Mouse (Mus musculus): ENCODE results near the gene Iqca. TPM values are rescaled to one million over a fixed set of nuclear protein-coding genes. Genes with fewer than 3 reads are reported as not detected.

The Iqca gene
- polyA plus RNA-seq (2017; shearing (Covaris generic)): not detected

DNA sequence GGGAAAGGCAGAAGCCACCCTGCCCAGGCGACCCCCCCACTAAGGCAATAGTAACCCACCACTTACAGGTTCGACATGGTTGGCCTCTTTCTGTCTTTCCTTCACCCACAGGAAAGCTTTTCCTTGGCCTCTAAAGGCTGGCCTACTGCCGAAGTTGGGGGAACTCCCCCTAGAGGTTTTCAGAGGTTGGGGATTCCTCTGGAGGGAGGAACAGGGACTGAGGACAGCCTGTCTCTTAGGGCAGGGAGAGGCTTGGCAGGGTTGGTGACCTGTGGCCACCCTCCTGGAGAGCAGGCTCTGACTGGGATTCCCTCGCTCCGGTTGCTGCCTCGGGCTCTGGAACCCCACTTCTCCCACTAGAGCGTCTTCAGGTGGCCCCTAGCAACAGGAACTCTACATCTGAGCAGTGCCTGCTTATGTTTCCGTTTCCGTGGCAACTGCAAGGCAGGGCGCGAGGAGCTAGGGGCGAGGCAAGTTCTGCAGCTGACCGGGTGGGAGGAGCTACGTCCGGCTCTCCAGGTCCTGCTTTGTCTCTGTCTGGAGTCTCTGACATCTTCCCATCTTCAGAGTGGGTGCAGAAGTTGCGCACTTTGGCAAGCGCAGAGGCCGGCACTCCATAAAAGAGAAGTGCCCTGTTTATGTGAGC lies at the start of gene Iqca:
Iqca (minus strand) TSS at position 303 of the 646 bp plus-strand sequence.
- ATAC-seq: no peak

DNA sequence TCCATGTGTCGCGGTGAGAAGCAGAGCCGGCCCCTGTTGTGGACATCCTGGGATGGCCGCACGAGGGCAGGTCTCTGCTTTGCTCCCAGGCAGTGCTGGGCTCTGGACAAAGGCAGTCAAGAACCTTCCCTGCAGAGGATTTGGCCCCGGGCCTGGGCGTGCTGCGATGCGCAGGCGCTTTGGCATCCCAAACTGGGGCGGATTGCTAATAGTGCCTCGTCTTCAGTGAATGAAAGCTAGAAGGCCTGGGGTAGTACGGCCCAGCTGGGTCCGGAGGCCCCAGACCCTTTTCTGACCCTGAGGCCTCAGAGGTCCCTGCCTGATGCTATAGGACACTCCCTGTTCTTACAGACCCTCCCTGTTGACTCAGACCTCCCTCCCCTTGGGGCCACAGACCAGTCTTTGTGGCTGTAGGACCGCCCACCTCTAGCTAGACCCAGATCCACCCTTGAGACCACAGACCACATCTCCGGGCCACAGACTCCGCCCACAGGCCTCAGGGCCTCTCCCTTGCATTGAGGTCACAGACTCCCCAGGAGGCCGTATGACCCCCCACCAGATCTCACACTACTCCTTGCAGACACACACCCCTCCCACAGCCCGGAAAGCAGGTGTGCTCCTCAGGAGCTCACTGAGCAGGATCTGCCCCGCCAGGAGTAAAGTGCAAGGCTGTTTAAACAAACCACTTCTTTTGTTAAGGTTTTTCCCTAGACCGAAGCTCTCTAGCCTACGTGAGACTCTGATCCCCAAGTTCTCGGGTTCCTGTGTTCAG lies 49.2 kb upstream of the Iqca start:
- ATAC-seq: no peak

DNA sequence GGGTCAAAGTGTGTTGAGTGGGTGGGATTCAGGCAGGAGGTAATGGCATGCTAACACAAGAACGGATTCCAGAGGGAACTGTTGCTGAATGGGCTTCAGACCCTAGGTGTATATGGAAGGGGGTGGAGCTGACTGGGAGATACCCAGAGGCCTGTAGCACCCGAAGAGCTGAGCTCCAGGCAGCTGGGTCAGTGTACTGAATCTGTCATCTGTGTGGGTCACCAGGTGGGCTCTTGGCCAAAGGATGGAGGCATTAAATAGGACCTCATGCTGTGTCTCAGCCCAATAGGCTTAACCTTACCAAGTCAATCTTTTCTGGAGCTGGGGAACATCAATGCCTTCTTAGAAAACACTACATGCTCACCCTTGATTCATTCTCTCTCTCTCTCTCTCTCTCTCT lies 48.5 kb upstream of the Iqca start:
- ATAC-seq: no peak

DNA sequence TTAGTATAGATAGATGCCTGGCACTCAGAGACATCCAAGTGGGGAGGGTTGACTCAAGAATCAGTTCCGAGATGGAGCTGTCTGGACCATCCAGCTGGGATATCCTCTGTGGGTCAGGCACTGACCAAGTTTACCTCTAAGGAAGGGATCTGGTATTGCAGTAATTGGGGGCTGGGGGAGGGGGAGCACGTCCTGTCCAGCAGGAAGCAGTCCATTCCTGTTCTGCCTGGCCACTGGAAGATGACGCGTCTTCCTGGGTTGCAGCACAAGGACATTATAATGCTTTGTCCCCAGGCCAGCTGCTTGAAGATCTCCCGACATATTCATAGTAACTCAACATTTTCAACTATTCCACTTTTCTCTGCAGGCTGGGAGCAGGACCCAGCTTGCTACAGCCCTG lies 48.0 kb upstream of the Iqca start:
- ATAC-seq: no peak

DNA sequence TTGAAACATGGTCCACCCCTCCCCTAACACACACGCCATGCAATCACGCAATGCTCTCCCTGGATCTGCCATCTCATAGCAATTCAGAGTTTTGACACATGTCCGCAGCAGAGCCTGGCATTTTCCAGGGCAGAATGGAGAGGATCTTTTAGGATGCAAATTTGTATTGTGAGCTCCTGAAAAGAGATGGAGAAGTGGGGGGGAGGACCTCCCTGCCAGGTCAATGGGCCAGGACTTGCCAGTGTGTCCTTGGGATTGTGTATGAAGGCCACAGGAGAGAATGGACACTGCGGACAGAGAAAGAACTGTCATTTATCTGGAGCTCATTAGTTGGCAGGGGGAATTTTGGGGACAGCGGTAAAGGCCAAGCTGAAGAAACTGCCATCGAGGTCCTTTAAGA lies 35.8 kb upstream of the Iqca start:
- ATAC-seq: no peak

DNA sequence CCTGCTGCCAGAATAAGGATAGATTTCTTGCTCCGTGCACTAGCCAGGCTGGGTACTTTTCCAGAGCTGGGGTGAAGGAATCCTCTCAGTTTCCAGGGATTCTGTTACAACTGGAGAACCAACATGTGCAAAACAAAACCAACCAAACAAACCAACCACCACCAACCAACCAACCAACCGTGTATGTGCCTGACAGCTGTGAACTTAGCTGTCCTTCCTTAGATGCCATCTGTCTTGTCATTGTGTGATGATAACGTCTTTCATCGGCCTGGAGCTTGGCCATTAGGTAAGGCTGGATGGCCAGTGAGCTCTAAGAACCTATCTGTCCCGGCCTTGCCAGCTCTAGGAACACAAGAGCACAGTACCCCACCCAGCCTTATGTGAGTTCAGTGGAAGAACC lies 33.7 kb upstream of the Iqca start:
- ATAC-seq: no peak

DNA sequence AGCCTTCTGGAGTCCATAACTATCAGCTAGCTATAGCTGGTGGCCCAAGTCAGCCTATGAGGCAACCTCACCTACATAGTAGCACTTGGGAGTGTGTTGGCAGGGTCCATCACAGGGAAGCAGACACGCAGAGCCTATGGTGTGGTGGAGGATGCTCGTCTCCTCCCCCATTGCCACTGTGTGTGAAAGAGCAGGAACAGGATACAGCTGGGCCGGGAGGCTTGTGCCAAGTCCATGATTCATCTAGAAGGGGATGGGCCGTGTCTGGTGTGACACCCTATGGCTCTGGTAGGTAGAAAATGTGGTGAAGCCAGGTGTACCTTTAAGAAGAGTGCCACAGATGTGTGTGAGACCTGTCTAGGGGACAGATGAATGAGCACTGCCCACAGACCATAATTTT lies 33.0 kb upstream of the Iqca start:
- no peak for ATAC-seq

DNA sequence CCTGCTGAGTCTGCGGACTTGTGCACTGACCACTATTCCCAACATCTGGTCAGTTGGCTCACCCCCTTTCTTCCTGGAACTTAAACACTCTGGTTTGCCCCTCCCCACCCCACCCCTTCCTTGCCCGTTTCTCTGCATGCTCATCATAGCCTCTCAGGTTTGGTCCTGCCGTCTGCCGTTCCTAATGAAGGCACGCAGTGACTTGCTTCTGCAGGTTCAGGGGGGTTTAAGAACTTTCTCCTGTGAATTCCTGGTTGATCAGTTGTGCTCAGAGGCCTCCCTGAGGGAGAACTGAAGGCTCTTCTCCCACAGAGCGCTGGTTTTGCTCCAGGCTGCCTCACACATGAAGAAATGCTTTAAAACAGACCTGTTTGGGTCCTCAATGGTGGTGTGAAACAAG lies 30.4 kb upstream of the Iqca start:
- no peak for ATAC-seq

DNA sequence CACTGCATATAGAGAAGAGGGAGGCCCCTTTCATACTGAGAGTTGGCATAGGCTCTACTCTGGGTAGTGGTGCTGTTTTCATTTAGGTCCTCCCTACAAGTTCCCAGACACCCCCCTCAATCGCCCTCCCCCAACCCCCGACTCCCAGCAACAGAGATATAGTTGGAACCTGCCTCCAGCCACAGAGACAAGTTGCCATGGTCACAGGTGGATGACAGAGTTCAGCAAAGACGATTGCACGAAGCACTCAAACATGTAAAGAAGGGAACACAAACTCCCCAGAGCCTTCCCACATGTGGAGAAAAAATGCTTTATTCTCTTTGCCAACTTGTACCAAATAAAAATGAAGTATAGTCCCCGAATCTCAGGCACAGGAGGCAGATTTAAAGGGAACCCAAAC lies 29.3 kb upstream of the Iqca start:
- ATAC-seq: no peak

DNA sequence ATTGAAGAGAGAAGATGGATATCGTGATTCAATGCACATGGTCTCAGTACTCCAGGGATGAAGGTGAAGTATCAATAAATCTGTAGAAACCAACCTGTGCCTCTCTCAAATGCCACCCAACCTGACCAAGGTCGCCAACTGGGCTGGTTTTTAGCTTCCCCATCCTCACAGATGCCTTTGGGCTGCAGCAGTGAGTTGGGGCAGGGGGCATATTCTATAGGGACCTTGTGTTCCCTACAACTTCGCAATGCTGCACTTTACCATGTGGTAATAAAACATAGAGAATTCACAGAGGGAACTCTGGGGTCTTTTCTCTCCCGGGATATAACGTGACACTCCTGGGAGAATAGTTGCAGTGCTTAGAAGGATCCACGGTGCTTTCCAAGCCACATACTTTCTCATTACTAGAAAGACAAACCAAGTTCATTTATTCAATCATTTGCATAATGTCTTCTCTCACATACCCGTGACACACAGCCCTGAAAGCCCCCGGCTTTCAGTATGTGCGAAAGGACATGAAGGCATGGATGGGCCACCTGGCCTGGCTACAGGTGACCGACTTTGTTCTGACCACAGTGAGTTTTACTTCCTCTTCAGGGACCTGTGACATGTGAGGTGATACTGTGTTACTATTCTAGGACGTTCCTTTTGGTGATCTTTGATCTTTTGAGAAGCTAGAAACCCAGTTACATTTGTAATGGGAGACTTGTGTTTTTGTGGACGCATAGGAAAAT lies 27.9 kb upstream of the Iqca start:
- ATAC-seq: no peak

DNA sequence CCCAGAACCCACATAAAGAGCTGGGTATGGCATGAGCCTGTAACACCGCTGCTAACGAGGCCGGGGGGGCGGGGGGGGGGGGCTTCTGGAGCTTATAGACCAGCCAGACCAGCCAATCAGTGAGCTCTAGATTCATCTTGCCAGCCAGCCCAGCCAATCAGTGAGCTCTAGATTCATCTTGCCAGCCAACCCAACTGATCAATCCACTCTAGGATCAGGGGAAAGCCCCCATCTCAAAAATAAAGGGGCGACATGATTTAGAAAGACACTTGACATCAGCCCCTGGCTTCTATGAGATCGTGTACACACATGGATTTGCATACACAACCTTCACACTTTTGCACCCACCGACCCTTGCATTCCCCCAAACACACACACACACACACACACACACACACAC lies 27.3 kb upstream of the Iqca start:
- no peak for ATAC-seq

DNA sequence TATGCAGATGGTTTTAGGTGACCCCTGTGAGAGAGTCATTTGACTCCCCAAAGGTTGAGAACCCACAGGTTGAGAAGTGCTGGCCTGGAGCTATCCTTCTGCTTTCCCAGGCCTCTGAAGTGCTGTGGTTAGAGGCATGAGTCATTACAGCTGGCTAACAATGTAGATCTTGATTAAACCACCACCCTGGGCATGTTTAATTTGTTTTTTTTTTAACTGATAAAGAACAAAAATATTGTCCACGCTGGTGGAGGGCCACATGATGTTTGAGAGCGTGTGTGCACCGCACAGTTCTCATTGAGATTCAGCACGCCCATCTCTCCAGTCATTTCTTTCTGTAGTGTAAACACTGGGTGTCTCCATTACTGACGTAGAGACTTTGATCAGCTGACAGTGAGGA lies 24.8 kb upstream of the Iqca start:
- no peak for ATAC-seq

DNA sequence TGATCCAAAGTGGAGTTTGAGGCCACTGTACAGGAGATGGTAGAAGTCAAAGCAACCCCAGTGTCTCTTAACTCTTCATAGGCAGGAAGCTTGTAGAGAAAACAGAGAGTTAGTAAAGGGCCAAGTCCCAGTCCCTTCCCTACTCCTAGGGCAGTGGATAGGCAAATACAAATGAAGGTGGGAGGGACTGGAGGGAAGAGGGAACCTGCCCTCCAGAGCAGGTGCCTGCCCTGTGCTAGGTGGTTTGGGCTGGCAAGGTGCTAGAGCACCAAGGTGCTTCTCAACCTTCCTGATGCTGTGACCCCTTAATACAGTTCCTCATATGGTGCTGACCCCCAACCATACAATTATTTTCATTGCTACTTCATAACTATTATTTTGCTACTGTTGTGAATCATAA lies 24.4 kb upstream of the Iqca start:
- ATAC-seq: no peak

DNA sequence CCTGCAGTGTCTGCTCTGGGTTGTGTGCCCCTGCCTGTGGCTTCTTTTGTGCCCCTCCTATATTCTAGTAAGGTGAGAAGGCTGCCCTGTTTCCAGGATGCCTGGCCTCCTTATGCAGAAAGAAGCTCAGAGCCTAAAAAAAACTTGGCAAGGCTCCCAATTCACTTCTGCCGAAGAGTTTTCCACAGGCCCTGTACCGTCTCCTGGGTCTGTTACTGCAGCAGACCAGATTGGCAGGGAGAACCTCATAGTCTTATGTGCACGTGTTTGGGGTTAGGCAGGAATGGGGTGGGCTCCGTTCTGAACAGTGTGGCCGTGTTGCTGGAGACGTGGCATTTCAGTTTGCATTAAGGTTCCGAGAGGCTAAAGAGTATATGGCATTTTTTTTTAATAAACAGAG lies 23.0 kb upstream of the Iqca start:
- ATAC-seq: no peak

DNA sequence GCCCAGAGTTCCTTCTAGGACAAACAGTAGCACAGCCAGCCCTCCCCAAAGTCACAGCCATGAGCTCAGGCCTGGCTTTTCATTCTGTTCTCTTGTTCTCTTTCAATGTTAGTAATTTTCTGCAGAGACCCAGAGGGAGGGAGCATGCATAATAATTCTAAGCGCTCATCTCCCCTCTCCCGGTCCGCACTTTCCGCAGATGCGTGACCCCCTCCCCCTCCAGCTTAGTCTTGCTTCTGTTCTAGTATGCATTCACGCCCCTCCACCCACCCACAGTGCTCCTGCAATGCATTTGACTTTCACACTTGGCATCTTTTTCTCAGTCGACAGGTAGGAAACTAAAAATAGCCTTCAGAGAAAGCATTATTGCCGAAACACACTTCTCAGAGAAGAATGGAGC lies 21.1 kb upstream of the Iqca start:
- no peak for ATAC-seq

DNA sequence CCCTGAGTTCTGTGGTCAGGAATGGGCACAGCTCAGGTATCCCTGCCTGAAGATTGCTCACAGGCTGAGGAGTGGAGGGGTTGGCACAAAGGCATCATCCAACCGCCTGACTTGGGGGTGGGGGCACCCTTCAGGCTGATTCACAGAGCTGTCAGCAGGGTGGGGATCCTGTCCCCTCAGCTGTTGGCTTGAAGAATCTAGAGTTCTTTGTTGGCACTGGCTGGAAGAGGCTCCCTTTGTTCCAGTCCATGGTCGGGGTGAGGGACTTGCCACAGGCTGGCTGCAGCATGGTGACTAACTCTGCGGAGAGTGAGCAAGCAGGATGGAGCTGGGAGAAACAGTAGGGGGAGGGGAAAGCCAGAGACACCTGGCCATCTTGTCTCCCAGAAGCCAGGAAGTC lies 11.1 kb upstream of the Iqca start:
- ATAC-seq: no peak

DNA sequence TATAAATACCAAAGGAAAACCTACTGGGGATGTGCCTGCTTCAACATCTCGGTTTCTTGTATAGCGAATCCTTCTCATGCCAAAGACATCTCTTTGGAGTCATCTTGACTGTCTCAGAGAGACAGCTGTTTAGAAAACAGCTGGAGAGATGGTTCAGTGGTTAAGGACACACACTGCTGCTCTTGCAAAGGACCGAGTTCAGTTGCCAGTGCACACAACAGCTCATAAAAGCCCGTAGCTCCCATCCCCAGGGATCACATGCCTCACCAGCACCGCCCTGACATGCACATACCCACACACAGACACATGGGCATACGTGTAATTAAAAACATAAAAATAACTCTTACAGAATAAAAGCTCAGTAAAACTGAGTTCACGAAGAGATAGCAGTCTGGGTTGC lies 10.0 kb upstream of the Iqca start:
- ATAC-seq: no peak

DNA sequence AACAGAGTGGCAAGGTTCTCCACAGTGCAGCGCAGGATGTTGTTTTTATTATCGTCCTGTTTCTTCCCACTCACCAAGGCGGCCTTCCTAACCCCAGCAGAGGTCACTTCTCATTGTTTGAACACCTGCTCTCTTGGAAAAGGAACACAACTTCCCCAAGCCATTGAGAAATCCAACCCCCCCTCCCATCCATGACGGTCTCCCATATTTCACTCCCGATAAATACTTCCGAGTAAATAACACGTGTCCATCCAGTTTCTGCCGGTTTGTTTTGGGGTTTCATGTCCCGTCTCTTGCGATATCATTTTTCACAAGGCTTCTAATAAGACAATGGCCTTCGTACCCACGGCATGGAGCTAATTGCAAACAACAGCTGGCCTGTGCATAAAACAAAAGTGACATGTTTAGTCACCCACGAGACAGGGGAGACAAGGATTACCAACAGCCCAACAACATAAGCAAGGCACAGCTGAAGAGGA lies 9.2 kb upstream of the Iqca start:
- no peak for ATAC-seq

DNA sequence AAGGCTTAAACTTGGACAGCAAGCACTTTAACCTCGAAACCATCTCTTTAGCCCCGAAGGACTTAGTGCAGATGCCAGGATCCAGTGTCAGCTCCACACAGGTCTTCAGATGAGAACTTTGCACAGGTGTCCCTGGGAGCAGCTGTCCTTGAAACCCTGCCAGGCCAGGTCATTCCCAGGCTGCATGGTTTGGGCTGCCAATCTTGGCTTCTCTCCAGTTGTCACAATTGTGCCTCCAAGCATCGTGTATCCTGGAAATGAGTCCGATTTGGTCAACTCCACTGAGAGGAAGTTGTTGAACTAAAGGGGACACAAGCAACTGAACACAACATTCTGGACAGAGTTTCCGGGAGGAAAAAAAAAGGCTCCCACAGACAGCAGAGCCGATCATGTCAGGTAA lies 8.4 kb upstream of the Iqca start:
- ATAC-seq: no peak

DNA sequence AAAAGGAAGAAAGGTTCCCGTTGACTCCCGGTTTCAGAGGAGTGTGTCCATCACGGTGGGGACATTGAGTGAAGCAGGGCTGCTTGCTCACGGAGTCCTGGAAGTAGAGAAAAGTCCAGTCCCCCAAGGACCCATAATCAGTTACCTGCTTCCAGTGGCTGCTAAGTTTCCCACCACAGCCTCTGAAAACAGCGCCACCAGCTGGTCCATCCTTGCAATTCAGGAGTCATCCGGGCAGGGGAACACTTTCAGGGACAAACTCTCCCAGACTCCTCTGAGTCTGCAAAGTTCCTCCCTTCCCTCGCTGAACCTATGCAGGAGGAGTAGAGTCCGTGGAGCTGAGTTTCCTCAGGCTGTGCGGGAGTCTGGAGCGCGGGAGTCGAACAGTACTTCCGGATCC lies 6.7 kb upstream of the Iqca start:
- ATAC-seq: no peak

DNA sequence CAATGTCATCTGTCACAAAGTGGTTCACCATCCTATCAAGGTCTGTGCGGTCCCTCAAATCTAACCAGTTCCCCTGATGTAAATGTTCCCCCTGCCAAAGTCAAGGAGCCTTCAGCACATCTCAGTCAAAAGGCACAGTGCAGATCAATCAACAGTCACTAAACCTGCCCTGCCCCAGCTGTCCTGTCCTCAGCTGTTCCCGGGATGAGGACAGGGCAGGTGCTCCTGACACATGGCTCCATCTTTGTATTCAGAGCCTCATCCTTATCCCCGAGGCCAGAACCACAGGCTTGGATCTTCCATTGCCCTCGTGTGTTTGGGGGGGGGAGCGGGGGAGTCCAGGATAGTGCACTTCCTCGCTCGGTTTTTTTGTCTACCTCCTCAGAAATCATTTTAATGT lies 3.4 kb upstream of the Iqca start:
- ATAC-seq: no peak

DNA sequence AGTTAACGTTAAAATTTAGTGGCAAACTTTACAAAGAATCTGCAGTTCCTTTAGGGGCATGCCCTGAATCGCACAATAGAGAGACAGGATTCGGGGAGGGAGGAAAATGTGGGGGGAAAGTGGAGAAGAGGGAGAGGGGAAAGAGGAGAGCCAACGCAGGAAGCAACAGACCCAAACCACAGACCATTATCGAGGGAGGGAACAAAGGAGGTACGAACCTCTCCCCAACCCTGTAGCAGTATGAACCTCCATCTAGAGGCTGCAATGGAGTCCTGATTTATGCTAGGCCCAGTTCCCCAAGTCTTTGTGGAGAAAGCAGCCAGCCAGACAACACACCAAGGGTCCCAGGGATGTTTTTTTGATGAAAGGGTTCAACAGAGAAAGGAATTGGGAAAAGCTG lies 586 bp upstream of the Iqca start:
- ATAC-seq: no peak

DNA sequence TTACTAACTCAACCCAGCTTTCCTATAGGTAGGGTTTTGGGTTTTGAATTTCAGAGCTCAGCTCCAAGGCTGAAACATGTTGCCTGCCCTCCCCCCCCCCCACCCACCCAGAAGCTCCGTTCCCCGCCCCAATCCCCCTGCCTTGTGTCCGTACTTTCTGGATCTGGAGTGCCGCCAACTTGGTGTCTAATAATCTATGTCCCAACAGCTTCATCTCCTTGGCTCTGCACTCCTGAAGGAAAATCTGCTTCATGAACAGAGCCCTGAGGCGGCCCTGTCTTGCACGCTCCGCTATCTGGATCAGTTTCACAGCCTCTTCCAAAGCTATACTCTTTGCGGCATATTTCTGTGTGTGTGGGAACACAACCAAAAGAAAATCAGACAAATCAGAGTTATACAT lies 13.5 kb downstream of the Iqca start:
- no peak for ATAC-seq

DNA sequence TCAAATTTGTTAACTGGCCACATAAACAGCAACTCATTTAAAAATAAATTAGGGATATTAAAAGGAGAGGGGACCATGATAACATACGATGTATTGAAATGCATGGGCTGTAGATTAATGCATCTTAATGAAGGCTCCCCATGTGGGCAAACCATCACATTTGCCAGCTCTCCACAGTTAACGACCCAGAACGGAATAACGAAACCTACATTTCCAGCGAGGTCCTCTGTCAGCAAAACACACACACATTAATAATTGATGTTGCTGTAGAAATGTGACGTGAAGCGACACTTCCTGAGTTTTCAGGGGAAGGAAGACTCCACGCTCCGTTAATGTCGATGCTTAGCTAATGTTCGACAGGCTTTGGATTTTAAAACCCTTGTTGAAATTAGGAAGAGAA lies 20.8 kb downstream of the Iqca start:
- ATAC-seq: no peak

Measured in activated CD4-positive, CD25-positive, alpha-beta regulatory T cell, adult 4 months (primary cell).